Mouse (Mus musculus) CD4-positive helper T cell, adult 2 months (primary cell): ENCODE results near the gene Socs2.

ENCODE experiments used
- DNase-seq: peaks from one replicate; pipeline ENCODE4 v3.0.0-alpha.2; 2012; ENCODE audit warnings: low read depth, missing footprints, low spot score

Socs2 gene

DNA sequence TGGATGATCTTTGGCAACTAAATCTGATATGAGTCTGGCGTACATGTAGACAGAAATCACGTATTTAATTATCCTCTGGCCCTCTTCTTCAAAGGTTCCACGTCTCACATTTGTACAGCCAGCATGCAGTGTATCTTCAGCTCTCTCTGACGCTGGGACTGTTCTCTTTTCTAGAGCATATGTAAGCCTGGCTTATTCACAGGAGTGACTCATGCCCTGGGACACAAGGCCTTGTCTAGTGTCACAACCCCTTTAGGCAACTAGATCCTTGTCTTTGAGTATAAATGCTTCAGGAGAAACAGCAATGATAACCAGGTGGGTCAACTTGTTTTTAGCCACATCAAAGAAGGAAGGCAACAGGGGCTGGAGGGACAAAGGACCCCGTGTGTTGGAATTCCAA is 5.7 kb upstream of the Socs2 start:
- DNase-seq: no peak

DNA sequence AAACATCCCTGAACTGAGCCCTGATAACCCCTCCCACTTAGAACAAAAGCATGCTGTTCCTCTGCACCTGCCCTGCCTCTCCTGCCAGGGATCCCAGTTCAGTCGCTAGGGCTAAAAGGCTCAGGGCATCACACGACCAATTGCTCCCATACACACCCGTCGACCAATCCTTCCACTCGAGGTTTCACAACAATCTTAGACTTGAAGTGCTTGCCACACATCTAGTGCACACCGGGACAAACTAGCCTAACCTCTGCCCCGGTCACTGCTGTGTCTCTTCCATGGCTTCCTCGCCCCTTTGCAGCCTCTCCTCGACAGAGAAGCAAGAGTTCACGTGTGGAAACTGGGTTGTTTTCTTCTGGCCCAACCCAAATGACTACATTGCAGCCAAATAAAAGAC is 3.3 kb upstream of the Socs2 start:
- DNase-seq: no peak

DNA sequence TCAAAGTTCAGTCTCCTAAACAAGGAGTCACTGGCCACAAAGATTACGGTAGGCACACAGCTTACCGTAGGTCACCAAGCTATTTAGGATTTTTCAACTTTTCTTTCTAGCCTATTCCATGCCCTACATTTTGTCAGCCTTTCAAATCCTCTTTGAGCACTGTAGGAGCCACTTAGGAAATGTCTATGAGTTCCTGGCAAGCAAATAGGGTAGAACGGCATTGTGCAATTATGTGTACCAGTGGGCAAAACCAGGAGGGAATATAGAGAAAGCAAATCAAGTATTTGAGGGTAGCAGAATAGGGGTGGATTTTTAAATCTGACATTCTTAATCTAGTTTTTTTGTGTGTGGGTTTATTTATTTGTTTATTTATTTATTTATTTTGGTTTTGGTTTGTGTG is 2.7 kb upstream of the Socs2 start:
- DNase-seq: no peak

DNA sequence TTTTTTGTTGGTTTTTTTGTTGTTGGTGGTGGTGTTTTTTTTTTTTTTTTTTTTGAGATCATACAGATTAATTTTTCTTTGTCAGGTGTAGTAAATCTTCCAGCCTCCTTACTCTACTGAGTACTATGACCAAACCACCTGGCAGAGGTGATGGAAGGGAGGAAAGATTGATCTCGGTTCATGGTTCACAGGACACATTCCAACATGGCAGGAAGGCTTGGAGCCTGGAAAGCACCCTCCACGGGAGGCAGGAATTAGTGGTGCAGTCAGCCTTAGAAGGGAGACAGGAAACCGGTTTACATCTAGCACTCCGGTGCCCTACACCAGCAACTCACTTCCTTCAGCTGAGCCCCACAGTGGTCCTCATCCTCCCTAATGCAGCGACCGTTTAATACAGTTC is 1.7 kb upstream of the Socs2 start:
- DNase-seq: no peak

DNA sequence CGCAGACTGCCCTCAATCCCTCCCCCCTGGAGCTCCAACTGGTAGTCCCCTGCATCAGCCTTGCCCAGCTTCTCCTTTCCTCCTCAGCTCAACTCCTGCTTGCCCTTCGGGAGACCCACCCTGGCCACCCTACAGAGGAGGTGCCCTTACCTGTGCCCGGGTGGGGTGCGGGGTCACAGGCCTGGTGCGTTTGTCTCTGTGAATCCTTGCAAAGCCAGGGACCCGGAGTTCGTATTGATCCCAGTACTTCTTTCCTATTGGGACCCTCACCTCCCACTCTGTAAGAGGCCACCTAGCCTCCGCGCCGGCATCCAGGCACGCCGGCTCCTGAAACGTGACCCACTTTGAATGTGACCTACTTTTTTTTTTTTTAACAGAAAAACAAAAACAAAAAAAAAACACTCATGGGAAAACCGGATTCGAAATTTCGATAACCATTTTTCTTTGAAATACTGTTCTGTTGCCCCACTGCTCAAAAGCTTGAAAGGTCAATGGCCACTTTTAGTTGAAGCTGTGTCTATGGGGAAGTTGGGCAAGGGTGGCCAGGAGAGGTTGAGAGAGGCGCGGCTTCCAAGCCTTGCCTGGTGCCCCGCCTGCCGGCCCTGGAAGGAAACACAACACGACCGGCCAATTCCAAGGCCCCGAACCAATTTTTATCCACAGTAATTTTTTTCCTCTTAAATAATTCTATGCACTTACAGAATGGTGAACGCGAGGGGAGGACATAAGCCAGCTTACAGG is 686 bp upstream of the Socs2 start:
- DNase-seq: peak; percentile 41

DNA sequence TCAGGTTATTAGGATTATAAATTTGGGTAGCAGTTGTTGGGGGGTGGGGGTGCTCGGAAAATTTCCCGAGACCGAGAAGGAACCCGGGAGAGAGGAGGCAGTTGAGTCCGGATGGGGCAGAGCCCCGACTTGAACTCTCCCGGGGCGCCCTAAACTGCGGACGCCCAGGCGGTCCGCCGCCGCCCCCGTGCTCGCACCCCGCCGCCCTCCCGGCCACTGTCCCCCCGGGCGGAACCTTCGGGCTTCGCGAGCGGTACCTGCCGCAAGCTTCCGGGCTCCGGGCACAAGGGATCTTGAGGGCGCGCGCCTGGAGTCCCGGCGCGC is 657 bp downstream of the Socs2 start:
- DNase-seq: no peak

DNA sequence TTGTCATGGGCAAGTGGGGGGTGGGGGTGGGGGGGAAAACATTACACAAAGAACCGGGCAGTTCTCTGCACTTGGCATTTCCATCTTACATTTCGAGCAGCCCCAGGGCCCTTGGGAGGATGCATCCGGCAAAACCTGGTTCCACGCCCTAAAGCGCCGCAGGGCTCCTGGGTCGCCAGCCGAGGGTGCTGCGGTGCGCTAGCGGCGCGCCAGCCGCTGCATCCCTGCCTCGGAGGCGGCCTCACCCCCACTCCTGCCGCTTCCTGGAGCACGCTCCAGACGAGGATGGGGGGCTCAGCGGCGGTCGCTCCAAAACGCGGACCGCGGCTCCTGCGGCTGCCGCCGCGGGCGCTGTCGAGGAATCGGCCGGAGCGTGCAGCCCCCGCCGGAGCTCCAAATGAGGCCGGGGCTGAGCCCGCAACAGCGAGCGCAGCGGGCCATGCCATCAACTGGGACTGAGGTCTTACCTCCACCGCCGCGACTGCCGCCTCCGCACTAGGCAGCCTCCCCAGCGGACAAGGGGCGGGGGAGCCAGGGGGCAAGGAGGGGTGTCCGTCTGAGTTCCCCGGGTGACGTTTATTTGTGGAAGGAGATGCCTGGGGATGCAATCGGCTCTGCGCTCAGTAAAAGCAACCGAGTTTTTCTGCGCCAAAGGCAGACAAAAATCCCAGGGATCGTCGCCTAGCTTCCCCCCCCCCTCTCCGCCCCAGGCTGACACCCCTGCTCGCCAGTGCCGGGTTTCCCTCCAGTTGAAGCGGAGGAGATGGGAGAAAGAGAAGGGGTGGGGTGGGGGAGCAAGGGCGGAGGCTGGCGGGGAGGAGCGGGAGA is 1.2 kb downstream of the Socs2 start:
- DNase-seq: peak; percentile 47

DNA sequence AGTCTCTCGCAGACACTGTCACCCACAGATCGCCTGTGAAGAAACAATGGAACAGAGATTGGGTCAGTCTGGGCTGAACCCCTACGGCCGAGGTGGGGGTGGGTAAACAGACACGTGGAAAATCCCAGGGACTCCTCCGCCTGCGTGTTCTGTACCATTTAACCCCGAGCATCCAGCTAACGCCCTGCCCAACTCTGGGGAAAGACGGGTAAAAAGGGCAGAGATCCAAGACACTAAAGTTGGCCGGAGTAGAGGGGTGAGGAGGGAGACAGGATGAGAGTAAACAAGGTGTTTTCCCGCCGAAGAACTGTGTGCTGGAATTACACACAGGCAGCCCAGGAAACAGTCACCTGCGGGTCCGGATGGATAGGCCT is 1.8 kb downstream of the Socs2 start:
- DNase-seq: no peak

DNA sequence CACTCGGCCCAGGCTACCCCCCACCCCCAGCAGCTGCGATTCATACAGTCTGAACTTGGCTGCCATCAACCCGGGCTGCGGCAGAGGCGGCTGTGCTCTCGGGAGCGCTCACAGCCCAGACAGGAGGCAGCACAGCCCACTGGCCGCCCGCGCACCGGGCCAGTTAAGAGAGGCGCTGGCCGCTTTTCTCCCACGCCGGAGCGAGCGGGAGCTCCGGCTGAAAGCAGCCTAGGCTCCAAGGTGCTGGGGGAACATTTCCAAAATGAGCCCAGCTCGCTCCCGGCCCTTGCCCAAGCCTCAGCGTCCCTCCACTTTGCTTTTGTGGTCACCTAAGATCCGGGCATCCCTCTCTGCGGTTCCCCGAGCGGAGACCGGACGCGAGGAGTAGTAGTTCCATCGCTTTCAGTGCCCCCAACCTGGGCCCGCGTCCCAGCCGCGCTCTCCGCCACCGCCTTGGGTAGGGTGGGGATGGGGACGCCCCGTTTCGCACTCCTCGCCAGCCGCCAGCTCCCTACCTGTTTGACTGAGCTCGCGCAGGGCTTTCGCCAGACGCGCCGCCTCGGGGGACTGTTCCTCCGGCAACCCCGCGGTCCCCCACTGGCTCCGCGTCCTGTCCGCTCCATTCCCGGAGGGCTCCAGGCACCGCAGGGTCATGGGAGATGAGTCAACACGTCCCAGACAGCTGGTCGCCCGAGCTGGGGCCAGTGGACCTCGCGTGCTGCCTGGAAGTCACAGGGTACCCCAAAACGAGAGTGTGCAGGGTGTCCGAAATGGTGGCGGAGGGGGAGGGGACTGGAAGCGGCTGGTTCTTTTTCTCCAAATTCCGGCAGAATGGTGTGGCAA is 2.4 kb downstream of the Socs2 start:
- peak; percentile 35 for DNase-seq

DNA sequence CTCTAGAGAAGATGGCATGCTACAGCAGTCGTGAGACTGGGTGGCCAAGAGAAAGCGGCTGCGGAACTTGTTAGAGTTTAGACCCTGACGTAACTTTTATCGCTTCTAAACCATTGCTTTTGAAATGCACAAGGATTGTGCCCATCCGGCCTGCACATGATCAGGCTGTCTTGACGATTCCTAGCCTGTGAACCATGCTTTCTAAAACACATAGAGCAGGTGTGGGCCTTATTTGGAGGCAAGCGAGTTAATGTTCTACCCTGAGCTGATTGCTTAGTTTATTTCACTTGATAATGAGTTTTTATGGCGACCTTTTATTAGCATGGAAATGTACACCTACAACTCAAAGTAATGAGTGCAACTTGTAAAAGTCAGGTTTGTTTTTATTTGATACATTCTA is 5.8 kb downstream of the Socs2 start:
- no peak for DNase-seq

DNA sequence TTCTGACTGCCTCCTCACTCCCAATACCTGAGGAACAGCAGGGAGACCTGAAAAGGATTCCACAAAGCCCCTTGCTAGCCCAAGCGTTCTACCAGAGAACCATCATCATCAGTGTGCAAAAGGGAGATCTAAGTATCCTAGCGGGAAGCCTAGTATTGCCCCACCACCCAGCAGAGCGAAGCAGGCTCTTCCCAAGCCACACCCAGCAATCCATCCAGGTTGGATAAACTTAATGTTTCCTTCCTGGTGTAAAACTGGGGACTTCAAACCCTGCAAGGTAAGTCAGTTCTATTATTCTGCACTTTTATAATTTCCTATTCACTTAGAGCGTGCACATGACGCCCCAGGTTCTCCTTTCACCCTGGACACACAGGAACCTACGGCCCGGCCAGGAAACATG is 6.3 kb downstream of the Socs2 start:
- no peak for DNase-seq

DNA sequence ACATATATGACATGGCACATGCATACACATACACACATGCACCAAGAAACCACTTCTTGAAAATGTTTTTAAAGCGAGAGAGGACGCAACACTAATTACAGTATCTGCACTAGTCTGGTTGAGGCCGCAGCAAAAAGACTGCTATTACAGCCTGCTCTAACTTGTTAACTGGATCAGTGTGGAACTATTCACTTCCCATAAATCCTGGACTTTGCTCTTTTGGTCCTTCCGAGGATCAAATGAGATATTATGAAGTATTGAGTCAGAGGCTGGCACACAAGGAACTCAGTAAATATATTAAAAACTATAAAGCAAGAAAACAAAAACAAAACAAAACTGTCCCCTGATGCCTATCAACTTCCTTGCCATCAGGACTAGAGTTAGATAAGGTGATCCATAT is 6.8 kb downstream of the Socs2 start:
- DNase-seq: no peak

DNA sequence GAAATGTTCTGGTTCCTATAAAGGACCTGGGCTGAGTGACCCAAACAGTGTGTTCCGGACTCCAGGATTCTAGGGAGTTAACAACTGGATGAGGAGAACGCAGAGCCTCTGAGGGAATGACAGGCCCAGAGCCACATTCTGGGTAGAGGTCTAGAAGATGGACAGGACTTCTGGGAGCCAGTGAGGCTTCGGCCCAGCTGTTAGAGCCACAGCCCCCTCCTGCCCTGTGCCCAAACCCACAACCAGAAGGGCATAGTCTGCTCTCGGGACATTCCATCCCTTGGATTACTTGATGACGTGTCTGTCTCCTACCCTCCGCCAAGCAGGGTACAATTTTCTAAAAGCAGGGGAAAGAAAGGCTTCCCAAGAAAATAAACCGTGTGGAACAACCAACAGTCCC is 7.8 kb downstream of the Socs2 start:
- no peak for DNase-seq

DNA sequence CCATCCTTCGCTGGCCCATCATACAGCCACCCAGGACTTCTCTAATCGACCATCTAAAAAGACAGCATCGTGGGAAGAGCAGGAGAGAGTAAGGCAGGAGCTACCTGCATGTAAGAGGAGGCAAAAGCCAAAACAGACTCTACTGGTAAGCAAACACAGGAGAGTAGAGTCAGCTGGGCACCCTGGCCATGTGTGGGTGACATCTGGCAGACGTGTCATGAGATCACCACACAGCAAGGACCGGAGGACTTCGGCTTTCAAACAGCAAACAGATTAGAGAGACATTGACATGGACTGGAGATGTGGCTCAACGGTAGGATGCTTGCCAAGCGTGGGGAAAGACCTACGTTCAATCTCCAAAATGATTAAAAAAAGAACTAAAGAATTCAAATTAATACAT is 8.5 kb downstream of the Socs2 start:
- DNase-seq: no peak

DNA sequence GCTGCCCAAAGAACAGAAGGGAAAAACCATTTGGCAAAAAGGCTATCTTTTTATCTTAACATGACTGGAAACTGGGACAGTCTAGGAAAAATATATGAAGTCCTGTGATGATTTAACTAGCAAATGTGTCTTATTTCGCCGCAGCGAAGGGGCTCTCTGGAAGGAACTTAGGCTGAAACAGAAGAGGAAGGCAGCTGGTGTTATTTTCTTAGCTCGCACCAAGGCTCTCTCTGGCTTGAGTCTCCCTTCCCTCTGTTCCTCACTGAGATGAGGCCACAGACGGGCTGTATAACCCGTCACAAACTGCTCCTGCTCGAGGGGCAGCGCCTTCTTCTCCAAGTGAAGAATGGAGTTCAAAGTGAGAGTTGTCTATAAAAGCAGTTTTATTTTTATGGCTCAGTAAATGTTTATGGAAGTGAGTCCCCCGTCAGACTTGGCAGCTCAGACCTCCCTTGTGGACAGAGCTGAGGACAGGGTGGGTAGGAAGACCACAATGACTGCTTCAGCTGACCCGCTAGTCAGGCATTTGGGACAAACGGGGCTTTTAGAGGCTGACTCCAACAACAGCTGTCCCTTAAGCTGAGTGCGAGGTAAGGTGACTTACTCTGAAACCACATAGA is 9.3 kb downstream of the Socs2 start:
- no peak for DNase-seq

DNA sequence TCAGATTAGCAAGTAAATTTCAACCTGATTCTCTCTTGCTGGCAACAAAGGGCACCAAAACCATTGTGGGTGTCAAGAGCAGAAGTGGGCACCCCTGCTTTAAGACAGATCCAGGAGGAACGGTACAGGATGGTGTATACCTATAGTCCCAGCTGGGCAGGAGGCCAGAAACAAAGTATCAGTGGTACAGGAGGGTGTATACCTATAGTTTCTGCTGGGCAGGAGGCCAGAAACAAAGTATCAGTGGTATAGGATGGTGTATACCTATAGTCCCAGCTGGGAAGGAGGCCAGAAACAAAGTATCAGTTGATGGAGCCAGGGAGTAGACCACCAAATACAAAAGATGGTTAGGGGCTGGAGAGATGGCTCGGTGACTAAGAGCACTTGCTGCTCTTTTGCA is 12.2 kb downstream of the Socs2 start:
- DNase-seq: no peak

DNA sequence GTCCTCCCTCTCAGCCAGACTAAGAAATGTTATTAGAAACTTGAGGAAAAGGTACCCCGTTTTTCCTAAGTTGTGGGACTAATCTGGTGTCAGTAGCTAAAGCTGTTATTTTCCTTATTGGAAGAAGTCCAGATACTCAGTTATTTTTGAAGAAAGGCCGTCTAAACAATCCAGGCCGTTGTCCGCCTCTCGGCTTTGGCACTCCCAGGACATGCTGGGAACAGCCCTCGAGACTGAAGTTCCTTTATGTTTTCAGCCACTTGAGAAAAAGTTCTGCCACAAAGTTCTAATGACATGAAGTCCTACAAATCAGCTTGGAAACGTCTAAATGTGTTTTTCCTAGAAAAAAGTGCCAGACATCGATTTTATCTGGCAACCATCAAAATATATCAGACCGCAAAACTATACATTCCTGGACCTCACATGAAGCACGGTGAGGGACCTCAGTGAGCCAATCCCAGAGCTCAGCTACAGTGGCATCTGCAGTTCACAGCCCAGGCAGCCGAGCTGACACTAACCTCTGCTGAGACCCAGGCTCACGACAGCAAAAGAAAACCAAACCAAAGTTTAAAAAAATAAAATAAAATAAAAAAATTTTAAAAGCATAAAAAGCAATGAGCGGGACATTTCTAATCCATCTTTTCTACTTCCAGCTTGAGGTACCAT is 17.2 kb downstream of the Socs2 start:
- DNase-seq: no peak

DNA sequence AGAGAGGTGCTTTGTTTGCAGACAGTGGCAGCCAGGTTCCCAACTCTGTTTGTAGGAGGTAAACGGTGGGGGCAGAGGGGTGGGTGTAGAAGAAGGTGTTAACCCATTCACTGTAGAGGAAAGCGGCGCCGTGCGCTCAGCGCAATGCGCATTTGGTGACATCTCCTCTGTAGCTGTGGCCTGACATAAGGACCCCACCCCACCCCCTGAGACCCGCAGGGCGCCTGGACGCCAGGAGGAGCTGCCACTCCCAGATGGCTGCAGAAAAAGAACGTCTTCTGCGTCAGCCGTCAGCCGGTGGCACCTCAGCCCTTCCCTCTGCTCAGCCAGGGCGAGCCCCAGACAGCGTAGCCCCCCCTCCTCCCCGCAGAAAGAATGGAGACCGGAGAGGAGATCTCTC is 18.5 kb downstream of the Socs2 start:
- no peak for DNase-seq

DNA sequence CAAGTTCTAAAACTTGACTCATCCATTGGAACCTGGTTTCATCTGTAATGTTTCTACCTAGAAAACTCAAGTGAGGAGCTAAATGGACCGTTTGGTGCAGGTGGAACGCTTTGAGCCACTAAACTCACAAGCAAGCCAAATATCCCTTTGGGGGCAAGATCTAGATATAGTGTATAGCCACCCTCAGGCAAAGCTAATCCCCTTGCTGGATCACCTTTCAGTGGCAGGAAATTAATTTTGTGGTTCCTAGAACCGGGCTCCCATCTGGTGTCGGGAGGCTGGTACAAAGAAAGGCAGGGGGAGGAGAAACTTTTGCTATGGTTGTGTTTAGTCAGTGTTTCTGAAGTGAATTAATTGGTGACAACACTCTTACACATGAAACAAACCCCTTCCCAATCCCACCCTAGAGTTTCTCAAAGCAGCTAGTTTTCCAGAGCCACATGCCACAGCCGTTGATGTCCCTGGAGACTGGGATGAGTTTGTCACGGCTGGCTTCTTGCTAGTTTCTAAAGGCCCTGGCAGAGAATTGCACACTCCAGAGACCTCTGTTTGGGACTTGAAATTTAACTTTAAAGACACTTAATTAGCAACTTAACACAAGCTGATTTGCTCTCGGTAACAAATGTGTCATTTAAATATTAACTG is 19.7 kb downstream of the Socs2 start:
- DNase-seq: no peak

DNA sequence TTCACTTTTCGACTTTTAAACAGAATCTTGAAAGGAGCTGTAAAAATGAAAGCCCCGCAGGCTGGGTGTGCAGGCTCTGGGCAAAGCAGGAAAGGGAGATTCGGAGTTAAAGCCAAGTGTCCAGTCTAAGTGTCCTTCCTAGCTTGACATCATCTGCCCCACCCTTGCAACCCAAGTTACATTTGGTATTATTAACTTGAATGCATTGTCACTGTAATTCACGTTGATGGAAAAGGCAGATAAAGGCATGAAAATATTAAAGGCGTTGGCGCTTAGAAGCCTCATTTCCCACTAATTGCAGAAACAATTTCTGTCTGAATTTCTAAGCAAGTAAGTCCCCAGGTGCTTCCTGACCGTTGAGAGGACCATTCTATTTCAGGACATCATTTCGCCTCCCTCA is 20.6 kb downstream of the Socs2 start:
- no peak for DNase-seq
